Mouse (Mus musculus): ENCODE measurements around the gene Gm7714.

DNA sequence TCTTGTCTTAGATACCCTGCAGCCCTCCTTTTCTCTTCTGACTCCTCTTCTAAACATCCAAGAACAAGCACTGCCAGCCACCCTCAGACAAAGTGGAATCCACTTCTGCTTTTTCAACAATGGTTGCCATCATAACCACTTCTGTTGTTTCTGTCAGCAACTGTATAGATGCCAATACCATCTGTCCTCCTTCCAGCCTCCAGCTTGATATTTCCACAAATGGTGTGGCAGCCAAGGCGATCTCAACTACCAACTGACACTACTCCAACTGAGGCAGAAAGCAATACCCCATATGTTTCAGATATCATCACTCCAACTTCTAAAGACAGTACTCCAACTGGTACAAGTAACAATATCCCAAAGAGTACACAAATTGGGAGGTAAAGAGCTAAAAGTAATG is 12.2 kb upstream of the Gm7714 start:
- TF ChIP-seq CTCF (IDR thresholded peaks at IDR 0.05; ENCODE audit: low read depth, low read length) (no peak), TAL1 (conservative IDR thresholded peaks at IDR 0.05; ENCODE audit: low read depth, low read length) (no peak)

All from G1E (cell line).